Mouse (Mus musculus) Patski (cell line): ENCODE data around the gene Asb2. TPM values are rescaled to one million over a fixed set of nuclear protein-coding genes. Genes with fewer than 3 reads are reported as not detected.

ENCODE experiments used
- ATAC-seq: fragments of 100-300 bp; one replicate; pipeline ENCODE4 v1.8.0; 2021
- CTCF ChIA-PET: fragments of 350-600 bp; sonication (Branson Sonifier 250); formaldehyde crosslinking; loops from one replicate; lab custom pipeline; 2022; ENCODE audit warnings: inconsistent platforms; lab: Charles Lee
- POLR2A ChIA-PET: fragments of 350-600 bp; sonication (Branson Sonifier 250); formaldehyde crosslinking; loops from one replicate; lab custom pipeline; 2022; ENCODE audit warnings: antibody characterized with exemption, inconsistent platforms; lab: Charles Lee
- DNase-seq: peaks from one replicate; pipeline ENCODE4 v3.0.0-alpha.2; 2011; ENCODE audit warnings: low read depth, low spot score
- H3K27me3 ChIP-seq: fragments of 371-371 bp; one replicate; pipeline ENCODE4 v1.5.1; 2021
- CTCF ChIP-seq: fragments of 100-300 bp; IDR thresholded peaks from one replicate; pipeline ENCODE4 v1.5.1; 2021
- in situ Hi-C: fragments of 300-500 bp; cut with MboI; formaldehyde crosslinking; loops from 3 replicates; pipeline ENCODE4 v1.11.1; 2018; ENCODE audit warnings: low pct_unique_long_range_greater_than_20kb, mixed read lengths
- polyA plus RNA-seq: library from polyadenylated mRNA; unstranded; gene quantifications from one replicate; pipeline ENCODE4 v1.2.3, GENCODE M21; 2021

Asb2 gene
- polyA plus RNA-seq: 0.04 TPM

DNA sequence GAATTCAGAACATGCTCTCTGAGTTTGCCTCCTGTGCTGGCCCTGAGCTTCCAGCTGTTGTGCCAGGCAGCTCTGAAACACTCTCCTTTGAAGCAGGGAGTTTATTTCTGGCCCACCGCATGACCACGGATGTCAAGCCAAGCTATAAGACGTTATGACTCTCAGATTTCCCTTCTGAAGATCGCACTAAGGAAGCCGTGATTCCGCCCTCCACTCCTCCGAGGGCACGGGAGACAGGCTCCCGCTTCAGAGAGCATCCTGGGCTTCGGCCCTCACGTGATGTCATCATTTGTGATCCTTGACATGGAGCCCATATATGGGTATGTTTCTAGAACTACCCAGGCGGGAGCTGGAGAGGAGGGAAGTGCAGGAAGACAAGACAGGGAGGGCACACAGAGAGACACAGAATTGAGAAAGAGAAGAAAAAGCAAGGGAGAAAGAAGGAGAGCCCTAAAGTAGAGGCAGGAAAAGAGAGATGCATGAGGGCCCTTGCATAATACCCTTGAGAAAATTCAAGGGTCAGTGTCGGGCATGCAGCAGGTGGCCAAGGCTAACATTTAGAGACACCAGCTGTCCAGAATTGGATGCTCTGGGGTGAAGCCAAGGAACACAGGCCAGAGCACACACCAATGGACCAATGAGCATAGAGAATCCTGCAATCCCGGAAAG is at the start of gene Asb2:
Gene Asb2 (minus strand): TSS at position 256 of the 669 bp plus-strand sequence.
- DNase-seq: no peak
- ChIA-PET POLR2A (no interaction called here), CTCF (no interaction called here)
- ATAC-seq: no peak
- in situ Hi-C loops: no loop called here
- TF ChIP-seq CTCF: no peak
- peaks cover 22% of the 10 kb centered on the region for H3K27me3 ChIP-seq

DNA sequence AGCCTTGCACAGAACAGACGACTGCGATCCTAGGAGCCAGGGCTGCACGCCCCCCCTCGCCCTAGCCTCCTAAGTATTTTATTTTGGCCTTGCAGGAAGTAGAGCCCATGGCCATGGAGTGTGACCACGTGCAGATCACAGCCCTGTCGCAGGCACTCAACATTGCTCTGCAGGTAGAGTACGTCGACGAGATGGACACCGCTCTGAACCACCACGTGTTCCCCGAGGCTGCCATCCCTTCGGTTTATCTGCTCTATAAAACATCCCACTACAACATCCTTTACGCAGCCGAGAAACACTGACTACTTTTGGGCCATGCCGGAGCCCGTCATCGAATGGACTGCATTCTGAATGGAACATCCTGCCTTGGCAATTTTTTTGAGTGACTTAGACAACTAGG is 48.3 kb upstream of the Asb2 start:
- in situ Hi-C loops: no loop called here
- CTCF ChIA-PET: no interaction called here
- no peak for DNase-seq
- no peak for ATAC-seq
- POLR2A ChIA-PET: no interaction called here
- no peak for TF ChIP-seq CTCF
- no peaks in the 10 kb centered on the region for H3K27me3 ChIP-seq

DNA sequence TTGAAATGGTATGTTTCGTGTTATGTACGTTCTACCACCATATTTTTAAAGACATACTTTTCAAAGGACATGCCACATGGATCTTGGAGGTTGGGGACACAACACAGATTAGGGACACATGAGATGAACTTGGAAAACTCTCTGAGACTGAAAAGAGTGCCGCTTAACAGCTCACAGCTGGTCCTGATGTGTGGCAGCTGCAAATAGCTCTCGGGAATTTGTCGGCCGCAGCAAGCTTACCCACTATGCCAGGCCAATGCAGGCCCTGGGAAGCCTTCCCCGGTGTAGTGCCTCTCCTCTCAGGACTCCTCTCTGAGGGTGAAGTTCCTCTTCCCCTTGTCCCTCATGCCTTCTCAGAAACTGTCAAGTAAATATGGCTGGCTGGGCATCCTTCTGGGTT is 41.0 kb upstream of the Asb2 start:
- ChIA-PET POLR2A (no interaction called here), CTCF (interaction anchor here (1.1 kb wide), 1 partner anchor 8 kb away, joined by 3 read pairs; no protein-coding TSS in a partner anchor)
- no peaks in the 10 kb centered on the region for H3K27me3 ChIP-seq
- ATAC-seq (no peak), DNase-seq (no peak)
- in situ Hi-C loops: no loop called here
- TF ChIP-seq CTCF: no peak

DNA sequence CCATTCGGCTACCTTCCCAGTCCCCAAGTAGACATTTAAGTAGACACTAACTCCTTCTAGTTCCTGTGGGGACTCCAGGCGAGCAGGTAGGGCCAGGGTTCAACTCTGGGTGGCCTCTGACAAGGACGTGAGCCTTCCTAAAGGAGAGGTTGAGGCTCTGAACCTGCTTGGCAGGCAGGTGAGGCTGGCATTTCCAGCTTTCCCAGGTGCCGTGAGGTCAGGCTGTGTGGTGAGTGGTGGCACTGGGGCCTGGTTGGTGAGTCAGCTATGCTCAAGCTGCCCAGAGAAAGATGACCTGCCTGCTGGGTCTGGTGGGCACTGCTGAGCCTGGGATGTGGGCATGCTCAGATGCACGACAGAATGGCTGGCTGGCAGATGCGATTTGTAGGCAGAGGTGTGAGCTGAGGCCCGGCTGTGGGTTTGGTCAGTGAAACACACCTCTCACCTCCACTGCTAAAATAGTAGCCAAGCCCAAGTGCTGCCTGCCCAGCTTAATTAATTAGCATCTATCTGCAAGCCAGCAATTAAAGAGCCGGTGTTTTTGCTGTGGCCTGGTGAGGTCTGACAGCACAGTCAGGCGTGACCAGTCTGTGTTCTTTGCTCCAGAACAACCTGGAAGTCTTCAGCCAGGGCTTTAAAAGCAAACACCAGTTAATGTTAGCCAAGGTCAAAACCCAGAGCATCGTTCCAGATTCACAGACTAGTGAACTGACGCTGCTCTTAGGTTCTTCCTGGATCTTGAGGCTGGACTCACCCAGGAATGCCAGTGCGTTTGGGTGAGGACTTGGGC is 39.9 kb upstream of the Asb2 start:
- POLR2A ChIA-PET: interaction anchor here (0.7 kb wide), 1 partner anchor 232 kb away, joined by 3 read pairs; no protein-coding TSS in a partner anchor
- ATAC-seq (peak; percentile 70), DNase-seq (no peak)
- in situ Hi-C loops: no loop called here
- CTCF ChIA-PET: no interaction called here
- no peaks in the 10 kb centered on the region for H3K27me3 ChIP-seq
- no peak for TF ChIP-seq CTCF

DNA sequence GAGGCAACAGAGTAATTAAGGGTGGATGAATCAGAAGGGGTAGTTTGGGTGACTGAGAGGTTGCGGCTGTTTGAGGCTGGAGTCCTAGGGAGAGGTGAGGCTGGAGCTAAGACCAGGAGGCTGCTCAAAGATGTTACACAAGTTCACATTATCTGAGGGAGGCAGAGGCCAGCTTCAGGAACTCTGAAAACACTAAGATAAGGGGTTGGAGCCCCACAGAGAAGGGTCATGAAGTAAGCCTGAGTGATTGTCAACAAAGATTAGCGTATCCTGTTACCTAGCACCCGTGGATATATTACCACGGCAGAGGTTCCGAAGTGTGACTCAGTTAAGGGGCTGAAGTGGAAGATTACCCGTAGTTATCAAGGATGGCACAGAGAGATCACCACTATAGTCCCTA is 37.7 kb upstream of the Asb2 start:
- DNase-seq: no peak
- POLR2A ChIA-PET: no interaction called here
- no peaks in the 10 kb centered on the region for H3K27me3 ChIP-seq
- TF ChIP-seq CTCF: no peak
- in situ Hi-C loops: no loop called here
- ATAC-seq: no peak
- CTCF ChIA-PET: no interaction called here

DNA sequence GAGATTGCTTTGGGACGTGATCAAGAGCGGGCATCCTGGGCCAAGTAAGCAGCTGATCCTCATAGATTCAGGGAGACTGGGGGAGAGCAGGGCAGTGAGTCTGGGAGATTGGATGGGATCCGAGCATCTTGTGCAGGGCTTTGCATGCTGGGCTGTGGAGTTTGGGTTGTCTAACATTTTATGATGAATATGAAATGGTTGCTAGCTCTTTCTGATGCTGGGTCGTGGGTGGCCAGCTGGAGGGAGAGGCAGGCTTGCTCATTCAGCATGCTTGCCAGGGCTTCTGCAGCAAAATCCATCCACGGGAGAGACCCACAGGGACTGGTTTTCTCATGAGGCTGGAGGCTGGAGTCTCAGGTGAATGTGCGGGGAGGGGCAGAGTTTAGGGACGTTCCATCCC is 35.3 kb upstream of the Asb2 start:
- no peaks in the 10 kb centered on the region for H3K27me3 ChIP-seq
- ChIA-PET CTCF (interaction anchor here (0.8 to 1.2 kb wide), 2 partner anchors 10 to 11 kb away, joined by 3 read pairs; no protein-coding TSS in a partner anchor), POLR2A (interaction anchor here (0.8 kb wide), 1 partner anchor 14 kb away, joined by 3 read pairs; no protein-coding TSS in a partner anchor)
- in situ Hi-C loops: no loop called here
- no peak for ATAC-seq
- TF ChIP-seq CTCF: no peak
- DNase-seq: no peak

DNA sequence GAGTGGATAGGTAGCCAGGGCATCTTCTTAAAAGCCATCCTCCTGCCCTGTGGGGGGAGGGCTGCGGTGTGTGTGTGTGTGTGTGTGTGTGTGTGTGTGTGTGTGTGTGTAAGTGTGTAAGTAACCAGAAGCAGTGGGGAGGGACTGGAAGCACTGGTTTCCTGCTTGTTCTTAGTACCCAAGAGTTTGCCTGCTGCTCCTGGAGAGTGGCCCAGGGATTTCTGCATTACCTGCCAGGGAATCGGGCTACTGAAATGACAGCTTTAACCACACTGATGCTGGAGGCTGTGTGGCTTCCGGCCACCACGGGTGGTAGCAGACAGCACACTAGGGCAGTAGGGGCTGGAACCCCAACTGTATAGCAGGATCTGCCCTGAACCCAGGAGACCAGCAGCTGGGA is 34.2 kb upstream of the Asb2 start:
- ChIA-PET POLR2A (no interaction called here), CTCF (no interaction called here)
- ATAC-seq: no peak
- DNase-seq: no peak
- H3K27me3 ChIP-seq: no peaks in the 10 kb centered on the region
- in situ Hi-C loops: no loop called here
- no peak for TF ChIP-seq CTCF

DNA sequence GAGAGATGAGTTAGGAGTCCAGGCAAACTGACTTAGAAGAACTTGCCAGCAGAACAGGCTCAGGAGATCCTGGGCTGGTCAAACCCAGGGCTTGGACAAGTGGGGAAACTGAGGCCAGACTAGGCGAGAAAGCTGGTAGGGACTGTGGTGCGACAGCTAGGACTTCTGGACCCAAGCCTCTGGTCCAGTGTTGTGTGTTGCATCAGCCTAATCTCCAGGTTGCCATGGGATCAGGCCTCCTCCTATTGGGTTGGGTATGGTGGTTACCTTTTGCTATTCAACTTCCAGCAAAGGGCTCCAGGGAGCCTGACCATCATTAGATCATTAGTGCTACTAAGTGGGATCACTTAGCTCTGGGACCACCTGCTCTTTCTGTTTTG is 33.5 kb upstream of the Asb2 start:
- no peaks in the 10 kb centered on the region for H3K27me3 ChIP-seq
- in situ Hi-C loops: no loop called here
- no peak for DNase-seq
- no peak for ATAC-seq
- no peak for TF ChIP-seq CTCF
- POLR2A ChIA-PET: no interaction called here
- CTCF ChIA-PET: interaction anchor here (1.2 kb wide), 1 partner anchor 8 kb away, joined by 3 read pairs; no protein-coding TSS in a partner anchor

DNA sequence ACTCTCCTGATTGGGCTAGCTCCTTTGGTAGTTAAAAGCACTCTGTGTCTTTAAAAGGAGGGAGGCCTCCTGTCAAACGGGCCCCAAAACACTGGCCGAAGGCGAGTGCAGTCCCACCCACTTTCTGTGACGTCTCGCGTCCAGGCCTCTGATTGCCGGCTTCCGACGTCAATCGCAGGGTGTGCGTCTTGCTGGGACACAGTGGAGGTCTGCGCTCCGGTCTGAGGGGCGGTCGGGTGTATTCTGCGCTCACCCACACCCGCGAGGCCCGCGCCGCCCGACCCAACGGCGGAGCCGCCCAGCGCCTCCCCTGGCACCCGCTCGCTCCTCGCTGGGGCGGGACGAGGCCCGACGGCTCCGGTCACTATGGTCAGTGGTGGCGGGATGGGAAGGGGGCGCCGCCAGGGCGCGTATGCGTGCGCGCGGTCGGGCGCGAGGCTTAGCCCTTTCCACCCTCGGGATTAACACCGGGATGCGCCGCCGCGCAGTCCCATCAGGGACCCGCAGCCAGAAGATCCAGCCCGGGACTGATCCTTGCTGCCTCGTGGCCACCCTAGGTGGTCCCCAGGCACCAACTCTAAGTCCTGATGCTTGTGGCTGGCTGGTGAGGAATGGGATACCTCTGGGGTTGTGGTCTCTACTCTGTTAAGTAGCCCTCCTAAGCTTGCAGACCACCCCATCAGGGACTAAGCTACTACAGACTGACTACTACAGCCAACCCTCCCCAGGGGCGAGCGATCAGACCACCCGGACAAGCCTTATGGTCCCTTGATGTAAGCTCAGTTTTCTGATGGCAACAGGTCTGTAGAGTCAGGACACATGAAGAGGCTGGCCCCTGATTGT is 32.9 kb upstream of the Asb2 start, which contains the start of gene Otub2:
Gene Otub2 (plus strand): TSS at position 178 of the 843 bp plus-strand sequence.
- DNase-seq (peak; percentile 83), ATAC-seq (peak; percentile 99)
- in situ Hi-C loops: no loop called here
- ChIA-PET CTCF (interaction anchor here (1.2 to 1.6 kb wide), 3 partner anchors 9 to 40 kb away, joined by 3 to 4 read pairs (median 3); no protein-coding TSS in a partner anchor), POLR2A (no interaction called here)
- H3K27me3 ChIP-seq: no peaks in the 10 kb centered on the region
- TF ChIP-seq CTCF: no peak

DNA sequence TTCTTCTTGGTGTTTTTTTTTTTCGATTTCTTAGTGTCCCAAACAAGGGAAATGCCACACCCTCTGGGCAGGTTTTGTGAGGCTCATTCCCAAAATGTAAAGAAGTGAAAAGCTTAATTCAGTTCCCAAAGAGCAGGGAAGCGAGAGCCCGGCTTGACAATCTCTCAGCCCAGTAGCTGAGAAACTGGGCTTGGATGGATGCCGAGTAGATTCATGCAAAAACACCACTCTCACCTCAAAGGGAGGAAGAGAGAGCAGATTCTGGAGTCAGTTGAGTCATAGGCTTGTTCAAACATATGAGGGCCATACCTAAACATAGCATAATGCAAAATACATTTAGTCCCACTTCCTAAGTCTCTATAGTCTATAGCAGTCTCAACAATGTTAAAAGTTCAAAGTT is 24.4 kb upstream of the Asb2 start:
- no peak for DNase-seq
- no peak for ATAC-seq
- H3K27me3 ChIP-seq: no peaks in the 10 kb centered on the region
- in situ Hi-C loops: no loop called here
- ChIA-PET POLR2A (no interaction called here), CTCF (interaction anchor here (0.9 kb wide), 2 partner anchors 8 to 11 kb away, joined by 3 read pairs; no protein-coding TSS in a partner anchor)
- TF ChIP-seq CTCF: no peak
